Mouse (Mus musculus): Measurements from ENCODE around the gene 2310022A10Rik.

DNA sequence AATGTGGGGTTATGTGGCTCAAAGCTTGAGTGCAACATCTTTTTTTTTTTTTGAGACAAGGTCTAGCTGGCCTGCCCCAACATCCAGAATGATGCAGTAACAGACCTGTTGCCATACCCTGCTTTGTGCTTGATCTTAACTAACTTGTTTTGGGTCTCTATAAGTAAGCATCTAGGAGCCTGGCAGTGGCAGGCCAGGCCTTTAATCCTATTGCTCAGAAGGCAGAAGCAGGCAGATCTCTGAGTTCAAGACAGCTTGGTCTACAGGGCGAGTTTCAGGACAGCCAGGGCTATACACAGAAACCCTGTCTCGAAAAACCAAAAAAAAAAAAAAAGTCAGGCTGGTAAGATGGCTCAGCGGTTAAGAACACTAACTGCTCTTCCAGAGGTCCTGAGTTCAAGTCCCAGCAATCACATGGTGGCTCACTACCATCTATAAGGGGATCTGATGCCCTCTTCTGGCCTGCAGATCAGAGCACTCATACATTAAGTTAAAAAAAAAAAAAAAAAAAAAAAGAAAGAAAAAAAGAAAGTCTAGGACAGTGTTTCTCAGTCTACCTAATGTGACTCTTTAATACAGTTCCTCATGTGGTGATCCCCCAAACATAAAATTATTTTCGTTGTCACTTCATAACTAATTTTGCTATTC, 37.7 kb downstream of the 2310022A10Rik start:
- no peak for TF ChIP-seq POLR2A (IDR thresholded peaks at IDR 0.05; ENCODE audit: low read depth, low read length)
- TF ChIP-seq CTCF (IDR thresholded peaks at IDR 0.05; ENCODE audit: extremely low read depth, insufficient read length, insufficient replicate concordance, low read depth, low read length) = no peak

All from small intestine, adult 2 months (tissue).